In genomic region chr2:72389942-72390341, GRCm38 (mm10) we compare ENCODE assay signal across 9 mouse cellular contexts.
A peak's percentile ranks its signal among the peaks of the same experiment; 100 is the strongest.
DNase-seq lines count a peak whose midpoint lies in the region; ATAC-seq lines count a peak whose summit lies in the region.
"Had no signal": no experiment of that assay in that cellular context is flagged by ENCODE, and none has a peak within 500 bp of the region (broad histone marks: within the 10 kb centered on the region; RNA-seq: fewer than 3 reads in every experiment).

No protein-coding gene starts in this region.

- no peak overlapping the region for H3K4me3 ChIP-seq in limb, embryonic 12.5 days (replicated peaks)
- H3K4me3 ChIP-seq: hindbrain, embryonic 15.5 days had no signal

- no peaks in the 10 kb centered on the region for H3K27me3 ChIP-seq in limb, embryonic 12.5 days
- H3K27me3 ChIP-seq: hindbrain, embryonic 15.5 days had no signal

- DNase-seq in 3T3-L1 (ENCODE audit: low read depth, low spot score) (peak; percentile 92), ZHBTc4 (ENCODE audit: low read depth, low spot score) (peak; percentile 85)
- DNase-seq in cerebellum, postnatal 4 days (ENCODE audit: low spot score in 2 of 2): peak; percentile 67 to 82
- DNase-seq in gastrocnemius, postnatal 25 days: peak; percentile 89
- DNase-seq in kidney, adult 9 months: peak; percentile 88
- peak; percentile 77 for DNase-seq in testis, postnatal 14 days (ENCODE audit: low spot score)

- H3K36me3 ChIP-seq in limb, embryonic 12.5 days: 0 out of 2 replicates have a peak, but pooled peaks cover under 1% of the 10 kb centered on the region
- H3K36me3 ChIP-seq: hindbrain, embryonic 15.5 days had no signal

- WGBS in limb, embryonic 12.5 days: 26% methylated on average over 9 of the region's 9 CpGs

- peaks cover 25% of the 10 kb centered on the region for H3K4me1 ChIP-seq in limb, embryonic 12.5 days (replicated peaks)
- H3K4me1 ChIP-seq: hindbrain, embryonic 15.5 days had no signal

- no peak overlapping the region for H3K4me2 ChIP-seq in limb, embryonic 12.5 days
- H3K4me2 ChIP-seq: hindbrain, embryonic 15.5 days had no signal

- ATAC-seq in limb, embryonic 12.5 days (ENCODE audit: insufficient number of reproducible peaks, insufficient read depth, low FRiP score, low TSS enrichment, low read depth): peak; percentile 18; the same call in 1 of the 2 replicates
- peak; percentile 95 for ATAC-seq in neutrophil, adult 5-6 weeks (ENCODE audit: extremely low read depth, insufficient number of reproducible peaks, low FRiP score, poor library complexity, severe bottlenecking)

- H3K9ac ChIP-seq in limb, embryonic 12.5 days (replicated peaks): no peak overlapping the region
- H3K9ac ChIP-seq: hindbrain, embryonic 15.5 days had no signal

- H3K27ac ChIP-seq in limb, embryonic 12.5 days: no peak overlapping the region
- H3K27ac ChIP-seq: hindbrain, embryonic 15.5 days had no signal

- H3K9me3 ChIP-seq in limb, embryonic 12.5 days: no peaks in the 10 kb centered on the region
- H3K9me3 ChIP-seq: hindbrain, embryonic 15.5 days had no signal
